Mouse (Mus musculus) left cerebral cortex, postnatal 36 days (tissue): ENCODE measurements around the gene Abhd17a. TPM values are rescaled to one million over a fixed set of nuclear protein-coding genes. Genes with fewer than 3 reads are reported as not detected.

ENCODE experiments used
- DNase-seq, 2 experiments: peaks; one replicate each; pipeline ENCODE4 v3.0.0; 2021 to 2022; ENCODE audit warnings: low spot score in 2 of 2, mixed read lengths in 1 of 2
- intact Hi-C: fragments of 180-260 bp; cut with DNase I; formaldehyde crosslinking; loops from one replicate; pipeline ENCODE4 v1.15.1; 2025
- total RNA-seq, 2 experiments: library from RNA; stranded (reverse); gene quantifications; 2 replicates each; pipeline ENCODE4 v1.2.3; 2021

Abhd17a gene
- total RNA-seq, 2 experiments from 2014 or later: 181 to 238 TPM

GRCm38 (mm10) chr10:80559431-80559830, 30.7 kb downstream of the Abhd17a start:
- intact Hi-C loops: no loop called here
- no peak for DNase-seq

DNA sequence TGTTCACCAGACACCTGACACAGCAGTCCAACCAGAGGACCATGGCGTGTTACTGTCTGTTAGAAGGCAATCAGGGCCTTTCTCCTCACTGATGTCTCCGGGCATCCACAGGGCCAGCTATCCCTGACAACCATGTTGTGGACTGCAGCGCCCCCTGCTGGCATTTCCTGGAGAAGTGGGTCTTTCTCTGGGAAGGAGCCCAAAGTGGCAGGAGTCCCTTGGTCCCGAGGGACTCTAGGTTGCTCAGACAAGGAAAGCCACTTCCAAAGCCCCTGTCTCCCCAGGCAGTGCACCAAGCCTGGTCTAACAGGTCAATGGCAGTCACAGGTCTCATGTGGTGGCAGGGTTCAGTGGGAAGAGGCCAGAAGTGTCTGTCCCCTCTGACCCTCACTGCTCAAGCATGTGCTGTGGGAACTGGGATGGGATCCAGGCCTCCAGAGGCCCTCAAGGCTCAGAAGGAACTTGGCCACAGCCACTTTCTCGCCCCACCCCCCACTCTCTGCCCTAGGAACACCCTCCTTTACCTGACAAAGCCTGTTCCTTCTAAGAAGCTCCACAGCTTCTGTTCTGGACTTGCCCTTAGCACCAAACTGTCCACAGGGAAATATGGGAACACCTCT, 32.7 kb downstream of the Abhd17a start:
- peak; percentile 55 to 64 for DNase-seq
- intact Hi-C loops: no loop called here

DNA sequence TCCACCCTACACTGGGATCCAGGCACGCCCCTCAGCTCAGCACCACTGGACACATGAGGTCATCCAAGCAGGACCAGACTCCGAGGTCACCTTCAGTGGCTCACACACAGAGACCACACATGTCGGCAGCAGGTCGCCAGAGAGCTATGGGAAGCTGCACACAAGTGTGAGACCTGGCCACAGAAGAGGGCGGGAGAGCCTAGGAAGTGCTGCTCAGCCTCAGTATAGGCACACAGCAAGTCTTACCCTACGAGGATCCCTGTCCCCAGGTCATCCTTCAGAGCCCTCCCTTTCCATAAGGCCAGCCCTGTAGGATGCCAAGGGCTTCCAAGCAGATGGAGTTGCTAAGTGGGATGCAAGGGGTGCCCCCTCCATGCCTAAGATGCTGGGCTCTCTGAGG, 36.1 kb downstream of the Abhd17a start:
- no peak for DNase-seq
- intact Hi-C loops: no loop called here

- intact Hi-C loops: no loop called here
- DNase-seq: no peak
Measured at GRCm38 (mm10) chr10:80553575-80553974, 36.6 kb downstream of the Abhd17a start.

DNA sequence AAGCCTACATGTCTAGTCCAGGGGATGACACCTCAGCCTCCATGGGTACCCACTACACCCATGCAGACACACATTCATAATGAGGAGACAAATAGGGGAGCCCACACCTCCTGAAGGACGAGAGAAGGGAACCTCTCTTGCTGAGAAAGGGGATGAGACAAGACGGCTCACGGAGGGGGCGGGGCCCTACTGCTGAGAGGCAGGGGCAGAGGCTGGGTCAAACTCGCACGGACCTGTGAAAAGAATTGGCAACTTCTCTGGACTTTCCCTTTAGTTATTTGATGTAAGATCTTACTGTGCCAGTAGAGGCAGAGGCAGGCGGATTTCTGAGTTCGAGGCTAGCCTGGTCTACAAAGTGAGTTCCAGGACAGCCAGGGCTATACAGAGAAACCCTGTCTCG, 37.8 kb downstream of the Abhd17a start:
- no peak for DNase-seq
- intact Hi-C loops: no loop called here

DNA sequence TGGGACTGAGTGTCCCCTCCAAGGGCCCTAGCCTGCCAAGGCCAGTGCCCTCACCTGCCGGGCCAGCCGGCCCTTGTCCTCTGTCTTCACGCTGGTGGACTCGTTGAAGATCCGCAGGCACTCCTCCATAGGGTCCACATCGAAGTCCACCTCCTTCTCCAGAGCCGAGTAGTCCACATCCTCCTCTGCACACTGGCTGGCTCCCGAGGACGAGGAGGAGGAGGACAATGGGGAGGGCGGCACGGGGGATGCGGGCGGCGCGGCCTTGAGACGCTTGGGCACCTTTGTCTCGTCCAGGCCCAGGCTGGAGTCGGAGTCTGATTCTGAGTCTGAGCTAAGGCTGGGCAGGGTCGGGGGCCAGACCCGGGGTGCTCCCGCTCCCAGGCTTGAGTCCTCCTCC, 40.9 kb downstream of the Abhd17a start:
- DNase-seq: no peak
- intact Hi-C loops: loop anchor here (5.0 kb wide), 1 partner anchor 102 kb away; no protein-coding TSS in a partner anchor

DNA sequence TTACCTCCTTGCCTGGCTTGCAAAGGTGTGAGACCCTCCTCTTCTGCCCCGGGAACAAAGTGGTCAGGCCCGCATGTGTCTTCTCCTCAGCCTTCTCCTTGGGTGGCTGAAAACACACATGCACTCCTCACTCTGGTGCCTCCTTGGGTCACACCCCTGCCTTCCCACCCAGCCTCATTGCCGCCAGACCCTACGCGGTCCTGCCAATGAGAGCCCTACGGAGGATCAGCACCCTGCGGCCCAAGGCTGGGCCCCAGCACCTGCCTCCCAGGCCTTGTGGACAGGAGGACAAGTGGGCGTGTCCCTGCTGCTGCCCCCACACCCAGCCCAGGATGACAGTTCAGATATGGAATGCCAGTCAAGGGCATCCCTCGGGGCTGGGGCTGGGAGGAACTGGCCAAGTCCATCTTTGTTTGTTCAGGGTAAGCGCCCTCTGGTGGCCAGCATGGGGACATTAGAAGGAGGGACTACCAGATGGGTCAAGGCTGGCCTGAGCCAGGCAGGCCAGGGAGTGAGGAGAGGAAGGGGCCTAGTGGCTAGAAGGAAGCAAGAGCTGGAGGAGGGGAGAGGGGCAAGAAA, 41.6 kb downstream of the Abhd17a start:
- DNase-seq: peak; percentile 47 to 54
- intact Hi-C loops: loop anchor here (5.0 kb wide), 1 partner anchor 101 kb away; no protein-coding TSS in a partner anchor

DNA sequence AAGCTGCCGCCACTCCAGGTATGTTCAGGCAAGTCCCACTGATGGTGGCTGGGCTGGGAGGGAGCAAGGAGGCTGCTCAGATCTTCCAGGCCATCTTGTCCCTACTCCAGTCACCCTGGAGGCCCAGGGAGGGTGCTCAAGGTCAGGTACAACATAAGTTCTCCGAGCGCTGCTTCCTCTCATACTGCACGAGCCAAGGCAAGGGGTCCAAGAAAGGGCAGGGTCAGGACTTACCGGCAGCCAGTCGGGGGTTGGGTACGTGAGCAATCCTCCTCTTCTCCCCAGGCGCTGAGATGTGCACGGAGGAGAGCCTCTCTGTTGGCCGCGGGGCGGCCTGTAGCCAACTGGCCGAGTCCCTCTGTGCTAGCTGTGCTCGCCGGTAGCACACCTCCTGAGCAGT, 42.6 kb downstream of the Abhd17a start:
- no peak for DNase-seq
- intact Hi-C loops: loop anchor here (5.0 kb wide), 1 partner anchor 100 kb away; no protein-coding TSS in a partner anchor

DNA sequence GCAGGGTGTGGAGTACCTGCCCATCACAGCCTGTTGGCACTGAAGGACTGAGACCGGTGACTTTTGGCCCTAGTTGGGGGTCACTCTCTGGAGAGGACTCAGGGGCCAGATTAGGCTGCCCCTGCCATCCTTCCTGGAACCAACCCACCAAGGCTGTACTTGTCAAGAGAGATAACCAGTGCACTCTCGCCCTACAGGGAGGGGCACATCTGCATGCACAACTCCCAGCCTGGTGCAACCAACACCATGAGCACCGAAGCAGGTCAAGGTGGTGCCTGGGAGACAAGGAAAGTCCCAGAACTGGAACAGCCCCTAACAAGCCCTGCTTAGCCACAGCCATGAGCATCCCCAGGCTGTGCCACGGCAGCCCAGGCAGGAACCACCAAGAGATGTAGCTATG, 43.2 kb downstream of the Abhd17a start:
- intact Hi-C loops: loop anchor here (5.0 kb wide), 1 partner anchor 100 kb away; no protein-coding TSS in a partner anchor
- DNase-seq: no peak

DNA sequence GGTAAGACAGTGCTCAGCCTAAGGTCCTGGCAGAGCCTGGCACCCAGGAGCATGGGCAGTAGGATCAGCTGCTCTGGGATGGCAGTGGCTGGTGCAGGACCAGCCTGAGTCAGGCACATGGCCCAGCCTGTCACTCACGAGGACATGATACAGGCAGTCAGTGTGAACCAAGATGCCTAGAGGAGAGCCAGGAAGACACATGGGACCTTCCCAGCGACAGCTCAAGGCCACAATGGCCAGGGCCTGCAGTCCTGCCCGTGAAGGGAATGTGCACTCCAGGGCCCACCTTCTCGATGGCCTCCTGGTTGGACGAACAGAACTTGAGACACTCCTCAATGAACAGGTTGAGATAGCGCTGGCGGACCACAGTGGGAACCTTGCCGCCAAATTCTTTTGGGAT, 44.6 kb downstream of the Abhd17a start:
- intact Hi-C loops: loop anchor here (5.0 kb wide), 1 partner anchor 98 kb away; no protein-coding TSS in a partner anchor
- DNase-seq: no peak

DNA sequence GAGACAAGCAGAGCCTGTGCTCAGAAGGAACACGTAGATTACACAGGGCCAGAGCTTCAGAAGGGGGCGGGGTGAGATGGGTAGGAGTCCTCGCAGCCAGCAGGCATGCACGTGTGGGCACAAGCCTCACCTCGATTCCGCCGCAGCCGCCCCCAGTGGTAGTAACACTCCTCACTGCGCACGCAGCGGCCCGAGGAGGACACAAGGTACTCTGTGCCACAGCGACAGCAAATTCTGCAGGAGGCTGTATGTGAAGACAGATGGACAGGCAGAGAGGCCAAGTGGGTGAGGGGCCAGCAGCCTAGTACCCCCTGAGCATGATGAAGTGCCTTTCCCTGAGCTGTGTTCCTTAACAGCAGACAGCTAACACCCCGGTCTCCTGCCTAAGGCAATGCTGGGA, 46.3 kb downstream of the Abhd17a start:
- no peak for DNase-seq

GRCm38 (mm10) chr10:80539493-80539892, 50.6 kb downstream of the Abhd17a start:
- intact Hi-C loops: no loop called here
- no peak for DNase-seq

More for the DNA sequence above, 46.3 kb downstream of the Abhd17a start:
- intact Hi-C loops: no loop called here

- DNase-seq: no peak
- intact Hi-C loops: no loop called here
Measured at GRCm38 (mm10) chr10:80538710-80539394, 51.3 kb downstream of the Abhd17a start, which contains the start of gene Atp8b3. Gene Atp8b3 (minus strand): TSS chr10:80539124.

DNA sequence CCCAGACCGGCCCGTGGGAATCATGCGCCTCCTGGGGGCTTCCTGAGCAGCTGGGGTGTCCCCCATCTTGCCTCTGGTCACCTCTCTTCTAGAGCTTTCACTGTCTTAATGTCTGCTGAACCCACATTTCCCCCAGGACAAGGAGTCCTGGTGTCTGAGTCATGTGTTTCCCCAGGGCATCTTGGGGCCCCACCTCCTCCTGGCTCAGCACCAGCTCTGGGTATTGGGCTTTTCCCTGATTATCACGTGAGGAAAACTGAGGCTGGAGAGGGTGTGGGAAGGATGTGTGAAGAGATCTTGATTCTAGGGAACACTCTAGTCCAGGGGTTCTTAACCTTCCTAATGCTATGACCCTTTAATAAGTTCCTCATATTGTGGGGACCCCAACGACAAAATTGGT, 52.0 kb downstream of the Abhd17a start:
- intact Hi-C loops: no loop called here
- no peak for DNase-seq

DNA sequence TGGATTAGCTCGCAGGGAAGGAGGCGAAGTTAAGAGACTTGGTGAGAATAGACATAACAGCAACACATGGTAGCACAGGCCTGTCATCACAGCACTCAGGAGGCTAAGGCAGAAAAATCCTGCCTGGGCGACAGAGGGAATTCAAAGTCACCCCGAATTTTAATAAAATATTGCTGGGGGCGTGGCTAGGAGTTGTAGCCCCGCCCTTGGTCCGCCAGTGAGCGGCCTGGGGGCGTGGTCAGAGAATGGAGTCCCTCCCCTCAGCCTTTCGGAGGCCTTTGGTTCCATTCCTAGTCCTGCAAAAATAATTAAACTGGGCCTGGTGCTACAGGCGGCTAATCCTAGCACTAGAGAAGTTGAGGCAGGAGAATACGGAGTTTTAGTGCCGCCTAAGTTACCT, 54.4 kb downstream of the Abhd17a start:
- intact Hi-C loops: no loop called here
- DNase-seq: no peak

- no peak for DNase-seq
- intact Hi-C loops: no loop called here
Measured at GRCm38 (mm10) chr10:80535071-80535470, 55.1 kb downstream of the Abhd17a start.

DNA sequence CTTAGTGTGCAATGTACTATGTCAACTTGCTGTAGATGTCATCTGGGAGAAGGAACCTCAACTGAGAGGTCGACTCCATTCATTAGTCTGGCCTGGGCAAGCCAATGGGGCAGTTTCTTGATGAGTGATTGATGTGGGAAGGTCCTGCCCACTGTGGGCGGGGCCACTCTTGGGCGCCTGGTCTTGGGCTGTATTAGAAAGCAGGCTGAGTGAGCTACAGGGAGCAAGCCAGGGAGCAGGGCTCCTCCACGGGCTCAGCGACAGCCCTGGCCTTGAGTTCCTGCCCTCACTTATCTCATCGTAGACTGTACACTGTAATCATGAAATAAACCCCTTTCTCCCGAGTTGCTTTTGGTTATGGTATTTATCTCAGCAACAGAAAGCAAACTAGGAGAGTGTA, 56.4 kb downstream of the Abhd17a start:
- intact Hi-C loops: no loop called here
- no peak for DNase-seq
